Mouse (Mus musculus) hindbrain, postnatal 0 days (tissue): ENCODE results near the gene Txlnb. TPM values are rescaled to one million over a fixed set of nuclear protein-coding genes. Genes with fewer than 3 reads are reported as not detected.

Experiments
- ATAC-seq: fragments of 200-750 bp; cut with Nextera tagmentation; 2 replicates; pipeline ENCODE4 v1.8.0; 2017; ENCODE audit warnings: mild to moderate bottlenecking, moderate TSS enrichment, moderate library complexity
- DNase-seq: peaks from one replicate; pipeline ENCODE4 v3.0.0-alpha.2; 2015; ENCODE audit warnings: low spot score
- H3K27ac ChIP-seq: fragments of 300-500 bp; sonication (generic); 2 replicates; pipeline ENCODE4 v1.5.1; 2014; ENCODE audit warnings: mild to moderate bottlenecking
- H3K27me3 ChIP-seq: fragments of 300-500 bp; sonication (generic); 2 replicates; pipeline ENCODE4 v1.6.1; 2014; ENCODE audit warnings: low read length, mixed read lengths; ENCODE audit not compliant: insufficient read depth
- H3K36me3 ChIP-seq: fragments of 300-500 bp; sonication (generic); 2 replicates; pipeline ENCODE4 v1.6.1; 2014; ENCODE audit warnings: low read length, mixed read lengths; ENCODE audit not compliant: insufficient read depth
- H3K4me1 ChIP-seq: fragments of 300-500 bp; sonication (generic); 2 replicates; pipeline ENCODE4 v1.6.1; 2014; ENCODE audit warnings: antibody characterized with exemption, low read length, mixed read lengths; ENCODE audit not compliant: insufficient read depth
- H3K4me2 ChIP-seq: fragments of 300-500 bp; sonication (generic); 2 replicates; pipeline ENCODE4 v1.6.1; 2014; ENCODE audit warnings: low read depth, mild to moderate bottlenecking, low read length, moderate library complexity, mixed read lengths
- H3K4me3 ChIP-seq: fragments of 300-500 bp; sonication (generic); 2 replicates; pipeline ENCODE4 v1.5.1; 2014; ENCODE audit warnings: low read length
- H3K9ac ChIP-seq: fragments of 300-500 bp; sonication (generic); replicated peaks from 2 replicates; pipeline ENCODE4 v1.6.1; 2014; ENCODE audit warnings: mild to moderate bottlenecking, low read length, moderate library complexity, mixed read lengths
- H3K9me3 ChIP-seq: fragments of 300-500 bp; sonication (generic); 2 replicates; pipeline ENCODE4 v1.6.1; 2016; ENCODE audit warnings: low read length, mixed read lengths
- CTCF ChIP-seq: IDR thresholded peaks from 2 replicates; pipeline ENCODE4 v1.5.1; 2016; ENCODE audit warnings: antibody characterized with exemption, control low read depth, low read depth
- WGBS: fragments of 180-500 bp; shearing (Covaris S2); extraction: QIAGEN DNeasy Blood & Tissue Kit; methylation state at CpG from one replicate; pipeline ENCODE4 v1.1.7; 2014; 5-methylcytosine and 5-hydroxymethylcytosine counted together
- polyA plus RNA-seq: library from polyadenylated mRNA; unstranded; fragments of >200 nt; fragmentation: Nextera tagmentation; extraction: Ambion mirVana; gene quantifications from 2 replicates; pipeline ENCODE4 v1.2.1, GENCODE M21; 2015
- total RNA-seq: library from RNA; depleted of rRNA; stranded (reverse); fragments of >200 nt; gene quantifications from 2 replicates; pipeline ENCODE4 v1.2.3, GENCODE M21; 2014; rRNA removed

The Txlnb gene
- total and polyA plus RNA-seq, 2 experiments from 2014 or later: 0.85 to 0.99 TPM

DNA sequence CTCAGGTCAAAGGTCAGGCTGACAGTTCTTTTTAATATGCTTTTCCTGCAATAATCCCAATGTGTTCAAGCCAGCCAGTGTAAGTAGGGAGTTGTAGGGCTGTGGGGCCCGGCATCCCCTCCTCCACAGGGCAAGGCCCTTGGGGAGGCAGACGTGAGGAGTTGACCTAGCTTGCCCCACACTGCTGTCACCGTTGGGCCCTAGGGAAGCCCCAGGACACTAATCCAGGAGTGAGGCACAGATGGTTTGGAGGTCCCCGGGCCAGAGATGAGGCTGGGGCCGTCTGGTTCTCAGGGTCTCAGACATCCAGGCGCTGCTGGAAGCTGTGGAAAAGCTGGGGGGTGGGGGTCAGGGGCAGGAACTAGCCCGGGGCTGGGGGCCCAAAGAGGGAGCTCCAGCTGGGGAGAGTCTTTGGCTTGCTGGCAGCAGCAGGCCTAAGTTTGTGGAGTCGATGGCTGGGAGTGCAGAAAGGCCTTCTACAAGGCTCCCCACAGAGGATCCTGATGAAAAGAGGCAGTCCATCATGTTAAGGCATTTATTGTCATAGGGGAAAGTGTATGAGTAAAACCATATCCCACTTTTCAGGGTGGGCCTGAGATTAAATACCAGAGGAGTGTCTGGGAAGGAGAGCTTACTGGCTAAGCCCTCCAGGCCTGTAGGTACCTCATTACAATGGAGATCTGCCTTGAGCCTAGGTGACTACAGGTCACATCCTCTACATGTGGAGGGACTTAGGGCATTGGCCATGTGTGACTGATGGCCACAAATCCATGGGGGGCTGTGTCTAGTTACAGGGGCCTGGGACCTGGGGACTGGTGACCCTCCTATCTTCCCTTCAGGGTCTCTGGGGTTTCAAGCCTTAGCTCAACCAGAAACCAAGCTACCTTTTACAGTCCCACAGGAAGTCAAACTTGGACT lies 82.2 kb downstream of the Txlnb start:
- no peak; the same call in 1 of the 2 replicates for ATAC-seq
- Histone ChIP-seq H3K9me3 (no peaks in the 10 kb centered on the region), H3K36me3 (no peaks in the 10 kb centered on the region), H3K4me1 (no peaks in the 10 kb centered on the region), H3K27me3 (no peaks in the 10 kb centered on the region), H3K4me3 (no peak overlapping the region), H3K4me2 (no peak overlapping the region), H3K27ac (no peak overlapping the region), H3K9ac (no peak overlapping the region)
- no peak for DNase-seq
- TF ChIP-seq CTCF: no peak
- 30% methylated on average over 8 of the region's 8 CpGs for WGBS

DNA sequence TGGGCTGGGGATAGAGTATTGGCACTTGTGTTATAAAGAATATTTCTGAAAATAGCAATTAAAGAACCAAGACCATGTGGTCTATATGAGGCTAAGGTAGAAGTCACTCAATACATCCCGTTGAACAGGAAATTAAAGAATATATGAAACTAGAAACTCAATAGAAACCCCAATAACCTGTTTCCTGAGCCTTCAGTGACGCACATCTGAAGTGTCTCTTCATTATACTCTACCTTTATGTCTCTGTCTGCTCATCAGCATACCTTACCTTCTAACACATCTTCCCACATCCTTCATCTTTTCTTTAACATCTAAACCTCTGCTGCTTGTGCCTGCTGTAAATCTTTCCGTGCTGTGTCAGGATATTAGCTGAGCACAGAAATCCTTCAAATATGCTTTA lies 84.0 kb downstream of the Txlnb start:
- H3K9ac ChIP-seq: no peak overlapping the region
- H3K9me3 ChIP-seq: no peaks in the 10 kb centered on the region
- 98% methylated on average over 3 of the region's 3 CpGs for WGBS
- H3K27me3 ChIP-seq: no peaks in the 10 kb centered on the region
- ATAC-seq: no peak
- TF ChIP-seq CTCF: no peak
- no peaks in the 10 kb centered on the region for H3K4me1 ChIP-seq
- no peak overlapping the region for H3K27ac ChIP-seq
- H3K36me3 ChIP-seq: no peaks in the 10 kb centered on the region
- H3K4me3 ChIP-seq: no peak overlapping the region
- DNase-seq: no peak
- no peak overlapping the region for H3K4me2 ChIP-seq

- no peaks in the 10 kb centered on the region for H3K4me1 ChIP-seq
Measured at GRCm38 (mm10) chr10:17880724-17881123, 84.7 kb downstream of the Txlnb start.

More at GRCm38 (mm10) chr10:17880724-17881123, 84.7 kb downstream of the Txlnb start:
- no peak for TF ChIP-seq CTCF
- Histone ChIP-seq H3K27me3 (no peaks in the 10 kb centered on the region), H3K27ac (no peak overlapping the region), H3K36me3 (no peaks in the 10 kb centered on the region), H3K4me2 (no peak overlapping the region), H3K4me3 (no peak overlapping the region), H3K9ac (no peak overlapping the region), H3K9me3 (no peaks in the 10 kb centered on the region)
- no peak for DNase-seq
- ATAC-seq: no peak
- 79% methylated on average over 2 of the region's 2 CpGs for WGBS

Other genes with a start within 250 kb of the Txlnb start
- 102 and 112 TPM in 2 replicates for gene Cited2, start 73.0 kb upstream of the Txlnb start, total RNA-seq
- 59.4 and 60.4 TPM in 2 replicates for gene Cited2, start 73.0 kb upstream of the Txlnb start, polyA plus RNA-seq
- gene Heca, start 151.8 kb downstream of the Txlnb start, total RNA-seq: 29.3 and 32.4 TPM in 2 replicates
- 3.6 and 5.1 TPM in 2 replicates for gene Heca, start 151.8 kb downstream of the Txlnb start, polyA plus RNA-seq
- 10.4 and 27.9 TPM in 2 replicates for gene Abracl, start 227.1 kb downstream of the Txlnb start, total RNA-seq
- 55.9 and 60.6 TPM in 2 replicates for gene Abracl, start 227.1 kb downstream of the Txlnb start, polyA plus RNA-seq